Mouse (Mus musculus) ES-Bruce4 (cell line): ENCODE data around the gene Slc15a4.

ENCODE experiments used
- EP300 ChIP-seq: IDR thresholded peaks from 2 replicates; pipeline ENCODE4 v1.6.1; 2011; ENCODE audit warnings: low read depth, low read length; ENCODE audit not compliant: insufficient read depth
- POLR2A ChIP-seq: IDR thresholded peaks from one replicate; pipeline ENCODE4 v1.8.1; 2011; ENCODE audit warnings: low read length; ENCODE audit not compliant: insufficient read depth

DNA sequence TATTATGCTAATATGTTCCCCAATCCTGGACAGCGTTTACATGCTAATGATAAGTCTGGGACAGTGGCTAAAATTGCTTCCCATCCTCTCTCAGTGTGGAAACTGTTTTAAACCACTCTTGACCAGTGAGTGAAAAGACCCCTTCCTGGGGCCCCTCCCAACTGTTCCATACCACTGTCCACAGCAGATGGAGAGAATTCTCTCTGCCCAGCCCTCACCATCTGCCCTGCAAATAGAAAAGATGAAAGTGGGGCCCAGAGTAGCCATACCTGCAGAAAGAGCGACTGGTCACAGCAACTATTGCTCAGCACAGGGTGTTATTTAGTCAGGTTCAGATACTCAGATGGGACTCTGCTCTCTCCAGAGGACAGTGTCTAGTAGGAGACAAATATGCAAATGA, 84.6 kb downstream of the Slc15a4 start:
- no peak for TF ChIP-seq EP300
- TF ChIP-seq POLR2A = no peak
